Mouse (Mus musculus) midbrain, embryonic 15.5 days (tissue): Measurements from ENCODE around the gene Washc4. TPM values are rescaled to one million over a fixed set of nuclear protein-coding genes. Genes with fewer than 3 reads are reported as not detected.
A peak's percentile ranks its signal among the peaks of the same experiment; 100 is the strongest.

ENCODE experiments used
- ATAC-seq: fragments of 200-750 bp; cut with Nextera tagmentation; replicated peaks from 2 replicates; pipeline ENCODE4 v1.8.0; 2017; ENCODE audit warnings: moderate TSS enrichment
- H3K27ac ChIP-seq: fragments of 300-500 bp; sonication (generic); 2 replicates; pipeline ENCODE4 v1.5.1; 2015; ENCODE audit warnings: mild to moderate bottlenecking, inconsistent platforms
- H3K27me3 ChIP-seq: fragments of 300-500 bp; sonication (generic); replicated peaks from 2 replicates; pipeline ENCODE4 v1.6.1; 2015; ENCODE audit warnings: inconsistent platforms
- H3K36me3 ChIP-seq: fragments of 300-500 bp; sonication (generic); replicated peaks from 2 replicates; pipeline ENCODE4 v1.6.1; 2015; ENCODE audit warnings: inconsistent platforms
- H3K4me1 ChIP-seq: fragments of 300-500 bp; sonication (generic); 2 replicates; pipeline ENCODE4 v1.6.1; 2015; ENCODE audit warnings: inconsistent platforms
- H3K4me2 ChIP-seq: fragments of 300-500 bp; sonication (generic); 2 replicates; pipeline ENCODE4 v1.6.1; 2015; ENCODE audit warnings: inconsistent platforms, mild to moderate bottlenecking, moderate library complexity
- H3K4me3 ChIP-seq: fragments of 300-500 bp; sonication (generic); 2 replicates; pipeline ENCODE4 v1.5.1; 2015; ENCODE audit warnings: mild to moderate bottlenecking, inconsistent platforms
- H3K9ac ChIP-seq: fragments of 300-500 bp; sonication (generic); 2 replicates; pipeline ENCODE4 v1.6.1; 2015; ENCODE audit warnings: mild to moderate bottlenecking, inconsistent platforms
- H3K9me3 ChIP-seq: fragments of 300-500 bp; sonication (generic); 2 replicates; pipeline ENCODE4 v1.6.1; 2016; ENCODE audit warnings: inconsistent platforms
- WGBS: fragments of 180-500 bp; shearing (Covaris S2); methylation state at CpG from one replicate; pipeline ENCODE4 v1.1.7; 2015; ENCODE audit warnings: mixed read lengths; 5-methylcytosine and 5-hydroxymethylcytosine counted together
- polyA plus RNA-seq: library from polyadenylated mRNA; unstranded; fragments of >200 nt; fragmentation: Nextera tagmentation; extraction: Ambion mirVana; gene quantifications from 2 replicates; pipeline ENCODE4 v1.2.1, GENCODE M21; 2015

Gene Washc4
- polyA plus RNA-seq, 1 experiment from 2014 or later, result 30.1 TPM

- no peak overlapping the region for H3K27ac ChIP-seq
- no peak for ATAC-seq
- 72% methylated on average over 6 of the region's 6 CpGs for WGBS
- no peaks in the 10 kb centered on the region for H3K9me3 ChIP-seq
- no peak overlapping the region for H3K4me2 ChIP-seq
- H3K4me3 ChIP-seq, result no peak overlapping the region
- no peak overlapping the region for H3K9ac ChIP-seq
- no peaks in the 10 kb centered on the region for H3K36me3 ChIP-seq
- 0 out of 2 replicates have a peak, but pooled peaks cover 4% of the 10 kb centered on the region for H3K27me3 ChIP-seq
- H3K4me1 ChIP-seq, result peaks cover under 1% of the 10 kb centered on the region
These were observed 4.1 kb upstream of the Washc4 start for GRCm38 (mm10) chr10:83539311-83539980.

GRCm38 (mm10) chr10:83540092-83540491 lies 3.5 kb upstream of the Washc4 start:
- Histone ChIP-seq H3K4me3 (no peak overlapping the region), H3K27me3 (0 out of 2 replicates have a peak, but pooled peaks cover 4% of the 10 kb centered on the region), H3K9ac (no peak overlapping the region), H3K4me1 (peaks cover 7% of the 10 kb centered on the region), H3K36me3 (no peaks in the 10 kb centered on the region), H3K27ac (no peak overlapping the region), H3K9me3 (no peaks in the 10 kb centered on the region), H3K4me2 (no peak overlapping the region)
- ATAC-seq, result no peak
- 42% methylated on average over 3 of the region's 3 CpGs for WGBS

- 83% methylated on average over 7 of the region's 7 CpGs for WGBS
- Histone ChIP-seq H3K27me3 (no peaks in the 10 kb centered on the region), H3K9ac (no peak overlapping the region), H3K9me3 (no peaks in the 10 kb centered on the region), H3K27ac (no peak overlapping the region), H3K36me3 (no peaks in the 10 kb centered on the region), H3K4me2 (no peak overlapping the region), H3K4me3 (no peak overlapping the region), H3K4me1 (peaks cover 12% of the 10 kb centered on the region)
- no peak for ATAC-seq
These were observed 1.3 kb upstream of the Washc4 start for GRCm38 (mm10) chr10:83542241-83542640.

- WGBS, result 1% methylated on average over 31 of the region's 41 CpGs
- peak; percentile 92 for ATAC-seq
These were observed 539 bp downstream of the Washc4 start for GRCm38 (mm10) chr10:83544103-83544479.

GRCm38 (mm10) chr10:83545341-83545740 lies 1.8 kb downstream of the Washc4 start:
- H3K27me3 ChIP-seq, result no peaks in the 10 kb centered on the region
- no peak overlapping the region for H3K27ac ChIP-seq
- H3K9me3 ChIP-seq, result no peaks in the 10 kb centered on the region
- 81% methylated on average over 3 of the region's 3 CpGs for WGBS
- no peak overlapping the region for H3K9ac ChIP-seq
- peaks cover 12% of the 10 kb centered on the region for H3K4me1 ChIP-seq
- peaks cover 11% of the 10 kb centered on the region; the same call in 1 of the 2 replicates for H3K36me3 ChIP-seq
- peak overlapping the region; percentile 87; the same call in 1 of the 2 replicates for H3K4me3 ChIP-seq
- ATAC-seq, result no peak
- H3K4me2 ChIP-seq, result peak overlapping the region; percentile 56; the same call in 1 of the 2 replicates

More at GRCm38 (mm10) chr10:83544103-83544479, 539 bp downstream of the Washc4 start:
- Histone ChIP-seq H3K36me3 (peaks cover 6% of the 10 kb centered on the region; the same call in 1 of the 2 replicates), H3K9ac (peak overlapping the region; percentile 79), H3K27me3 (no peaks in the 10 kb centered on the region), H3K4me2 (peak overlapping the region; percentile 56), H3K4me1 (peaks cover 12% of the 10 kb centered on the region), H3K27ac (peak overlapping the region; percentile 90), H3K4me3 (peak overlapping the region; percentile 87), H3K9me3 (no peaks in the 10 kb centered on the region)

GRCm38 (mm10) chr10:83563005-83563404 lies 19.5 kb downstream of the Washc4 start:
- no peak overlapping the region for H3K27ac ChIP-seq
- H3K36me3 ChIP-seq, result peaks cover 57% of the 10 kb centered on the region
- H3K9me3 ChIP-seq, result no peaks in the 10 kb centered on the region
- no peak overlapping the region for H3K9ac ChIP-seq
- ATAC-seq, result no peak
- H3K4me2 ChIP-seq, result no peak overlapping the region
- no peak overlapping the region for H3K4me3 ChIP-seq
- no peaks in the 10 kb centered on the region for H3K27me3 ChIP-seq
- no peaks in the 10 kb centered on the region for H3K4me1 ChIP-seq

GRCm38 (mm10) chr10:83565449-83566441 lies 22.2 kb downstream of the Washc4 start:
- Histone ChIP-seq H3K27ac (no peak overlapping the region), H3K27me3 (no peaks in the 10 kb centered on the region), H3K36me3 (peaks cover 52% of the 10 kb centered on the region), H3K4me3 (no peak overlapping the region), H3K9ac (no peak overlapping the region), H3K9me3 (no peaks in the 10 kb centered on the region), H3K4me1 (no peaks in the 10 kb centered on the region), H3K4me2 (no peak overlapping the region)
- ATAC-seq, result no peak
- 98% methylated on average over 7 of the region's 7 CpGs for WGBS

GRCm38 (mm10) chr10:83590801-83591200 lies 47.2 kb downstream of the Washc4 start:
- Histone ChIP-seq H3K4me2 (no peak overlapping the region), H3K27ac (no peak overlapping the region), H3K27me3 (no peaks in the 10 kb centered on the region), H3K4me1 (no peaks in the 10 kb centered on the region), H3K36me3 (peaks cover 73% of the 10 kb centered on the region), H3K9me3 (no peaks in the 10 kb centered on the region), H3K9ac (no peak overlapping the region), H3K4me3 (no peak overlapping the region)
- WGBS, result 73% methylated on average over 6 of the region's 6 CpGs
- ATAC-seq, result no peak

GRCm38 (mm10) chr10:83592616-83593015 lies 49.1 kb downstream of the Washc4 start:
- Histone ChIP-seq H3K9ac (no peak overlapping the region), H3K36me3 (peaks cover 60% of the 10 kb centered on the region), H3K27ac (no peak overlapping the region), H3K4me2 (no peak overlapping the region), H3K27me3 (no peaks in the 10 kb centered on the region), H3K4me3 (no peak overlapping the region), H3K4me1 (no peaks in the 10 kb centered on the region), H3K9me3 (no peaks in the 10 kb centered on the region)
- 92% methylated on average over 7 of the region's 7 CpGs for WGBS
- no peak for ATAC-seq

GRCm38 (mm10) chr10:83594526-83594925 lies 51.0 kb downstream of the Washc4 start:
- Histone ChIP-seq H3K4me2 (no peak overlapping the region), H3K9ac (no peak overlapping the region), H3K4me3 (no peak overlapping the region), H3K4me1 (no peaks in the 10 kb centered on the region), H3K27me3 (no peaks in the 10 kb centered on the region), H3K9me3 (no peaks in the 10 kb centered on the region), H3K36me3 (peaks cover 52% of the 10 kb centered on the region), H3K27ac (no peak overlapping the region)
- ATAC-seq, result no peak
- 95% methylated on average over 5 of the region's 5 CpGs for WGBS

- Histone ChIP-seq H3K4me1 (no peaks in the 10 kb centered on the region), H3K9ac (no peak overlapping the region), H3K4me2 (no peak overlapping the region), H3K4me3 (no peak overlapping the region), H3K27me3 (no peaks in the 10 kb centered on the region), H3K36me3 (peaks cover 22% of the 10 kb centered on the region), H3K27ac (no peak overlapping the region), H3K9me3 (no peaks in the 10 kb centered on the region)
- WGBS, result 91% methylated on average over 11 of the region's 11 CpGs
- ATAC-seq, result no peak
These were observed 57.1 kb downstream of the Washc4 start for GRCm38 (mm10) chr10:83600650-83601049.

GRCm38 (mm10) chr10:83603956-83604564 lies 60.5 kb downstream of the Washc4 start:
- 94% methylated on average over 10 of the region's 10 CpGs for WGBS
- Histone ChIP-seq H3K9ac (no peak overlapping the region), H3K4me1 (no peaks in the 10 kb centered on the region), H3K27ac (no peak overlapping the region), H3K9me3 (no peaks in the 10 kb centered on the region), H3K4me3 (no peak overlapping the region), H3K4me2 (no peak overlapping the region), H3K36me3 (peaks cover 18% of the 10 kb centered on the region), H3K27me3 (no peaks in the 10 kb centered on the region)
- no peak for ATAC-seq
